Mouse (Mus musculus) liver, postnatal 0 days (tissue): Measurements from ENCODE around the gene Ddx19a.
A peak's percentile ranks its signal among the peaks of the same experiment; 100 is the strongest.

ENCODE experiments used
- CTCF ChIP-seq: sonication (generic); IDR thresholded peaks from 2 replicates; pipeline ENCODE4 v1.5.1; 2016; ENCODE audit warnings: antibody characterized with exemption, low read depth
- EP300 ChIP-seq: IDR thresholded peaks from 2 replicates; pipeline ENCODE4 v1.6.1; 2016; ENCODE audit warnings: antibody characterized with exemption, low read depth, mild to moderate bottlenecking

DNA sequence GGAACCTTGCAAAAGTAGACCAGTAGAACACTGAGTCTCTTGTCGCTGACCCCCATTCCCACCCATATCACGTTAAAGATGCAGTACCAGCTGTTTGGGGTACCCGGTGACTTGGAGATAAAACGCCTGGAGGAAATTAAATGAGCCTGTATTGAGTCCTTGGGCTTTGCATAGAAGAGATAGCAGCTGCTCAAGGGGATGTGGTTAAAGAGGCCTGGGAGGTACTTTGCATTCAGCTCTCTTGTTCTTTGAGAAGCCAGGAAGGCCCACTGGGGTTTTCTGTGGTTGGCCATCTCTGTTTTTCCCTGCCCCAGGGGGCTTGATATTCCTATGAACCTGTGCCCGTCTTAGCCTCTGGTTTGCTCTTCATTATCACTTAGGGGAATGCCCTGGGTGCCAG, 68.5 kb downstream of the Ddx19a start:
- TF ChIP-seq CTCF (no peak), EP300 (peak; percentile 99)
